Mouse (Mus musculus): Measurements from ENCODE around the gene Ank3. TPM values are rescaled to one million over a fixed set of nuclear protein-coding genes. Genes with fewer than 3 reads are reported as not detected.

Ank3 gene
- total and polyA plus RNA-seq, 2 experiments from 2014 or later = 60.1 to 239 TPM

DNA sequence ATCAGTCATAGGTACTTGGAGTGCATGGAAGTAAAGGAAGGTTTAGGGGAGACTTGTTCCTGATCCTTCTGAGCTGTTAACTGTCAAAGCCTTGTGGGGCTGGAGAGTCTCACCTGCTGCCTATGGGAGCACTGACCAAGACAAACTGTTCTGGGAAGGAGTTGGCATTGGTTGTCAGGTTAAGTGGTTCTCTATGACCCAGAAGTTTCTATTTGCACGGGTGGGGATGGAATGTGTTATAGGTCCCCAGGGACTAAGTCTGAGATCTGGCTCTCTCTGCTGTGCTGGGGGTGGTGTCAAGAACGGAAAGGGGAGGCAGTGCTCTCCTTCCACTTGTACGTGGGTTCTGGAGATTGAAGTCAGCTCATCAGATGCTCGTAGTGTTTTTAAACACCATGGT, 6.9 kb downstream of the Ank3 start:
- H3K4me1 ChIP-seq (ENCODE audit: insufficient read depth, low read length) = no peaks in the 10 kb centered on the region
- H3K27ac ChIP-seq = no peak overlapping the region
- no peaks in the 10 kb centered on the region for H3K36me3 ChIP-seq (ENCODE audit: insufficient read depth, low read length)
- DNase-seq (ENCODE audit: low spot score) (no peak), ATAC-seq (no peak)
- 82% methylated on average over 4 of the region's 4 CpGs for WGBS
- no peak for TF ChIP-seq CTCF (IDR thresholded peaks at IDR 0.05; ENCODE audit: low read depth)
- no peaks in the 10 kb centered on the region for H3K9me3 ChIP-seq (ENCODE audit: low read length)
- no peaks in the 10 kb centered on the region; the same call in 1 of the 2 replicates for H3K27me3 ChIP-seq (ENCODE audit: insufficient read depth, low read length)
- no peak overlapping the region for H3K9ac ChIP-seq (replicated peaks; ENCODE audit: low read length)
- no peak overlapping the region for H3K4me3 ChIP-seq (ENCODE audit: low read length)
- H3K4me2 ChIP-seq (ENCODE audit: low read depth, low read length) = no peak overlapping the region

- H3K36me3 ChIP-seq (ENCODE audit: insufficient read depth, low read length) = no peaks in the 10 kb centered on the region
- no peak overlapping the region for H3K9ac ChIP-seq (replicated peaks; ENCODE audit: low read length)
- H3K4me1 ChIP-seq (ENCODE audit: insufficient read depth, low read length) = no peaks in the 10 kb centered on the region
- no peak overlapping the region for H3K27ac ChIP-seq
- TF ChIP-seq CTCF (IDR thresholded peaks at IDR 0.05; ENCODE audit: low read depth) = no peak
- H3K27me3 ChIP-seq (ENCODE audit: insufficient read depth, low read length) = no peaks in the 10 kb centered on the region
- no peak overlapping the region for H3K4me3 ChIP-seq (ENCODE audit: low read length)
- H3K9me3 ChIP-seq (ENCODE audit: low read length) = no peaks in the 10 kb centered on the region
- ATAC-seq = no peak
- WGBS = 63% methylated on average over 12 of the region's 12 CpGs
- DNase-seq (ENCODE audit: low spot score) = no peak
- H3K4me2 ChIP-seq (ENCODE audit: low read depth, low read length) = no peak overlapping the region
Observed at GRCm38 (mm10) chr10:69414888-69415287, 16.3 kb downstream of the Ank3 start.

- Histone ChIP-seq H3K4me2 (ENCODE audit: low read depth, low read length) (no peak overlapping the region), H3K36me3 (ENCODE audit: insufficient read depth, low read length) (no peaks in the 10 kb centered on the region), H3K4me3 (ENCODE audit: low read length) (no peak overlapping the region), H3K4me1 (ENCODE audit: insufficient read depth, low read length) (no peaks in the 10 kb centered on the region), H3K27me3 (ENCODE audit: insufficient read depth, low read length) (no peaks in the 10 kb centered on the region), H3K27ac (no peak overlapping the region), H3K9me3 (ENCODE audit: low read length) (no peaks in the 10 kb centered on the region), H3K9ac (replicated peaks; ENCODE audit: low read length) (no peak overlapping the region)
- ATAC-seq (no peak), DNase-seq (ENCODE audit: low spot score) (no peak)
- no peak for TF ChIP-seq CTCF (IDR thresholded peaks at IDR 0.05; ENCODE audit: low read depth)
- 91% methylated on average over 8 of the region's 8 CpGs for WGBS
Observed at GRCm38 (mm10) chr10:69418716-69419115, 20.1 kb downstream of the Ank3 start.

- Histone ChIP-seq H3K9ac (replicated peaks; ENCODE audit: low read length) (no peak overlapping the region), H3K4me2 (ENCODE audit: low read depth, low read length) (no peak overlapping the region), H3K9me3 (ENCODE audit: low read length) (no peaks in the 10 kb centered on the region), H3K36me3 (ENCODE audit: insufficient read depth, low read length) (no peaks in the 10 kb centered on the region), H3K4me3 (ENCODE audit: low read length) (no peak overlapping the region), H3K27me3 (ENCODE audit: insufficient read depth, low read length) (no peaks in the 10 kb centered on the region), H3K27ac (no peak overlapping the region), H3K4me1 (ENCODE audit: insufficient read depth, low read length) (no peaks in the 10 kb centered on the region)
- ATAC-seq = no peak
- no peak for DNase-seq (ENCODE audit: low spot score)
- WGBS = 78% methylated on average over 6 of the region's 6 CpGs
- no peak for TF ChIP-seq CTCF (IDR thresholded peaks at IDR 0.05; ENCODE audit: low read depth)
Observed at GRCm38 (mm10) chr10:69420306-69420705, 21.7 kb downstream of the Ank3 start.

GRCm38 (mm10) chr10:69424051-69424450, 25.5 kb downstream of the Ank3 start:
- WGBS = 91% methylated on average over 3 of the region's 3 CpGs
- H3K4me3 ChIP-seq (ENCODE audit: low read length) = no peak overlapping the region
- no peak for TF ChIP-seq CTCF (IDR thresholded peaks at IDR 0.05; ENCODE audit: low read depth)

GRCm38 (mm10) chr10:69430138-69430537, 31.6 kb downstream of the Ank3 start:
- no peak overlapping the region for H3K9ac ChIP-seq (replicated peaks; ENCODE audit: low read length)
- no peak for DNase-seq (ENCODE audit: low spot score)
- H3K27ac ChIP-seq = no peak overlapping the region
- no peaks in the 10 kb centered on the region for H3K36me3 ChIP-seq (ENCODE audit: insufficient read depth, low read length)
- H3K4me3 ChIP-seq (ENCODE audit: low read length) = no peak overlapping the region
- 85% methylated on average over 4 of the region's 4 CpGs for WGBS
- no peak for ATAC-seq
- no peaks in the 10 kb centered on the region for H3K27me3 ChIP-seq (ENCODE audit: insufficient read depth, low read length)
- H3K4me1 ChIP-seq (ENCODE audit: insufficient read depth, low read length) = no peaks in the 10 kb centered on the region
- TF ChIP-seq CTCF (IDR thresholded peaks at IDR 0.05; ENCODE audit: low read depth) = no peak
- no peaks in the 10 kb centered on the region for H3K9me3 ChIP-seq (ENCODE audit: low read length)
- H3K4me2 ChIP-seq (ENCODE audit: low read depth, low read length) = no peak overlapping the region

More at GRCm38 (mm10) chr10:69424051-69424450, 25.5 kb downstream of the Ank3 start:
- H3K27ac ChIP-seq = no peak overlapping the region
- H3K9me3 ChIP-seq (ENCODE audit: low read length) = no peaks in the 10 kb centered on the region
- H3K27me3 ChIP-seq (ENCODE audit: insufficient read depth, low read length) = no peaks in the 10 kb centered on the region
- no peak for ATAC-seq
- H3K4me2 ChIP-seq (ENCODE audit: low read depth, low read length) = no peak overlapping the region
- no peaks in the 10 kb centered on the region for H3K4me1 ChIP-seq (ENCODE audit: insufficient read depth, low read length)
- no peak overlapping the region for H3K9ac ChIP-seq (replicated peaks; ENCODE audit: low read length)
- no peak for DNase-seq (ENCODE audit: low spot score)
- no peaks in the 10 kb centered on the region for H3K36me3 ChIP-seq (ENCODE audit: insufficient read depth, low read length)

GRCm38 (mm10) chr10:69431101-69431500, 32.5 kb downstream of the Ank3 start:
- H3K4me3 ChIP-seq (ENCODE audit: low read length) = no peak overlapping the region
- no peak overlapping the region for H3K27ac ChIP-seq
- 80% methylated on average over 7 of the region's 7 CpGs for WGBS
- H3K4me1 ChIP-seq (ENCODE audit: insufficient read depth, low read length) = no peaks in the 10 kb centered on the region
- no peak for ATAC-seq
- H3K36me3 ChIP-seq (ENCODE audit: insufficient read depth, low read length) = no peaks in the 10 kb centered on the region
- no peaks in the 10 kb centered on the region for H3K27me3 ChIP-seq (ENCODE audit: insufficient read depth, low read length)
- TF ChIP-seq CTCF (IDR thresholded peaks at IDR 0.05; ENCODE audit: low read depth) = no peak
- no peaks in the 10 kb centered on the region for H3K9me3 ChIP-seq (ENCODE audit: low read length)
- no peak overlapping the region for H3K4me2 ChIP-seq (ENCODE audit: low read depth, low read length)
- no peak for DNase-seq (ENCODE audit: low spot score)
- H3K9ac ChIP-seq (replicated peaks; ENCODE audit: low read length) = no peak overlapping the region
